Mouse (Mus musculus): ENCODE results near the gene Snapc3. TPM values are rescaled to one million over a fixed set of nuclear protein-coding genes. Genes with fewer than 3 reads are reported as not detected.

The Snapc3 gene
- polyA plus RNA-seq (2014; fragmentation: Nextera tagmentation; extraction: Ambion mirVana), result 43.8 and 46.0 TPM in 2 replicates

GRCm38 (mm10) chr4:83417160-83417819, at the start of gene Snapc3:
TSS of gene Snapc3 (plus strand) at chr4:83417724.
- H3K4me3 ChIP-seq (ENCODE audit: low read depth, low read length), result peak within 1 kb of the TSS; percentile 60
- peaks cover 10% of the 10 kb centered on the region for H3K4me1 ChIP-seq (replicated peaks; ENCODE audit: control insufficient read depth, insufficient read depth, low read length)
- peaks cover 5% of the 10 kb centered on the region; the same call in 1 of the 2 replicates for H3K36me3 ChIP-seq (ENCODE audit: control insufficient read depth, insufficient read depth, low read length)
- H3K4me2 ChIP-seq (ENCODE audit: low read length), result peak within 1 kb of the TSS; percentile 87
- whole genome bisulfite sequencing, result under 1% methylated on average over 41 of the region's 41 CpGs
- DNase-seq (ENCODE audit: low spot score) (peak; percentile 96), ATAC-seq (replicated peaks; ENCODE audit: low FRiP score, low TSS enrichment, low read depth) (peak; percentile 99)
- H3K9ac ChIP-seq (ENCODE audit: low read length), result peak within 1 kb of the TSS; percentile 66
- no peaks in the 10 kb centered on the region for H3K27me3 ChIP-seq (replicated peaks; ENCODE audit: control insufficient read depth, insufficient read depth, low read length)
- peak within 1 kb of the TSS; percentile 81 for H3K27ac ChIP-seq (ENCODE audit: low read depth)
- no peaks in the 10 kb centered on the region for H3K9me3 ChIP-seq (ENCODE audit: control insufficient read depth, low read length)

GRCm38 (mm10) chr4:83373381-83373780, 44.1 kb upstream of the Snapc3 start:
- Histone ChIP-seq H3K4me1 (replicated peaks; ENCODE audit: control insufficient read depth, insufficient read depth, low read length) (no peaks in the 10 kb centered on the region), H3K27ac (ENCODE audit: low read depth) (no peak overlapping the region), H3K4me2 (ENCODE audit: low read length) (no peak overlapping the region), H3K9ac (ENCODE audit: low read length) (no peak overlapping the region), H3K27me3 (replicated peaks; ENCODE audit: control insufficient read depth, insufficient read depth, low read length) (no peaks in the 10 kb centered on the region), H3K4me3 (ENCODE audit: low read depth, low read length) (no peak overlapping the region), H3K36me3 (ENCODE audit: control insufficient read depth, insufficient read depth, low read length) (no peaks in the 10 kb centered on the region), H3K9me3 (ENCODE audit: control insufficient read depth, low read length) (no peaks in the 10 kb centered on the region)
- ATAC-seq (replicated peaks; ENCODE audit: low FRiP score, low TSS enrichment, low read depth), result no peak
- 75% methylated on average over 4 of the region's 4 CpGs for WGBS
- no peak for DNase-seq (ENCODE audit: low spot score)

- Histone ChIP-seq H3K4me2 (ENCODE audit: low read length) (no peak overlapping the region), H3K4me1 (replicated peaks; ENCODE audit: control insufficient read depth, insufficient read depth, low read length) (no peaks in the 10 kb centered on the region), H3K9ac (ENCODE audit: low read length) (no peak overlapping the region), H3K27me3 (replicated peaks; ENCODE audit: control insufficient read depth, insufficient read depth, low read length) (no peaks in the 10 kb centered on the region), H3K9me3 (ENCODE audit: control insufficient read depth, low read length) (no peaks in the 10 kb centered on the region), H3K4me3 (ENCODE audit: low read depth, low read length) (no peak overlapping the region), H3K27ac (ENCODE audit: low read depth) (no peak overlapping the region), H3K36me3 (ENCODE audit: control insufficient read depth, insufficient read depth, low read length) (no peaks in the 10 kb centered on the region)
- WGBS, result 84% methylated on average over 6 of the region's 6 CpGs
- DNase-seq (ENCODE audit: low spot score), result no peak
- ATAC-seq (replicated peaks; ENCODE audit: low FRiP score, low TSS enrichment, low read depth), result no peak
Measured at GRCm38 (mm10) chr4:83375650-83376049, 41.9 kb upstream of the Snapc3 start.

- H3K9ac ChIP-seq (ENCODE audit: low read length), result no peak overlapping the region
- H3K4me3 ChIP-seq (ENCODE audit: low read depth, low read length), result no peak overlapping the region
- no peak for ATAC-seq (replicated peaks; ENCODE audit: low FRiP score, low TSS enrichment, low read depth)
- no peak for DNase-seq (ENCODE audit: low spot score)
- WGBS, result 62% methylated on average over 7 of the region's 7 CpGs
- H3K27ac ChIP-seq (ENCODE audit: low read depth), result no peak overlapping the region
- no peaks in the 10 kb centered on the region for H3K36me3 ChIP-seq (ENCODE audit: control insufficient read depth, insufficient read depth, low read length)
- H3K9me3 ChIP-seq (ENCODE audit: control insufficient read depth, low read length), result no peaks in the 10 kb centered on the region
- H3K4me2 ChIP-seq (ENCODE audit: low read length), result no peak overlapping the region
- H3K4me1 ChIP-seq (replicated peaks; ENCODE audit: control insufficient read depth, insufficient read depth, low read length), result no peaks in the 10 kb centered on the region
- no peaks in the 10 kb centered on the region for H3K27me3 ChIP-seq (replicated peaks; ENCODE audit: control insufficient read depth, insufficient read depth, low read length)
Measured at GRCm38 (mm10) chr4:83376461-83377015, 41.0 kb upstream of the Snapc3 start.

GRCm38 (mm10) chr4:83379036-83379435, 38.5 kb upstream of the Snapc3 start:
- no peaks in the 10 kb centered on the region for H3K27me3 ChIP-seq (replicated peaks; ENCODE audit: control insufficient read depth, insufficient read depth, low read length)
- ATAC-seq (replicated peaks; ENCODE audit: low FRiP score, low TSS enrichment, low read depth) (no peak), DNase-seq (ENCODE audit: low spot score) (no peak)
- no peaks in the 10 kb centered on the region for H3K9me3 ChIP-seq (ENCODE audit: control insufficient read depth, low read length)
- H3K27ac ChIP-seq (ENCODE audit: low read depth), result no peak overlapping the region
- no peak overlapping the region for H3K9ac ChIP-seq (ENCODE audit: low read length)
- H3K4me3 ChIP-seq (ENCODE audit: low read depth, low read length), result no peak overlapping the region
- H3K4me1 ChIP-seq (replicated peaks; ENCODE audit: control insufficient read depth, insufficient read depth, low read length), result no peaks in the 10 kb centered on the region
- no peaks in the 10 kb centered on the region for H3K36me3 ChIP-seq (ENCODE audit: control insufficient read depth, insufficient read depth, low read length)
- no peak overlapping the region for H3K4me2 ChIP-seq (ENCODE audit: low read length)

- no peaks in the 10 kb centered on the region for H3K4me1 ChIP-seq (replicated peaks; ENCODE audit: control insufficient read depth, insufficient read depth, low read length)
- H3K9ac ChIP-seq (ENCODE audit: low read length), result no peak overlapping the region
- ATAC-seq (replicated peaks; ENCODE audit: low FRiP score, low TSS enrichment, low read depth) (no peak), DNase-seq (ENCODE audit: low spot score) (no peak)
- 86% methylated on average over 6 of the region's 6 CpGs for WGBS
- H3K4me3 ChIP-seq (ENCODE audit: low read depth, low read length), result no peak overlapping the region
- H3K27ac ChIP-seq (ENCODE audit: low read depth), result no peak overlapping the region
- H3K36me3 ChIP-seq (ENCODE audit: control insufficient read depth, insufficient read depth, low read length), result no peaks in the 10 kb centered on the region
- no peaks in the 10 kb centered on the region for H3K9me3 ChIP-seq (ENCODE audit: control insufficient read depth, low read length)
- H3K27me3 ChIP-seq (replicated peaks; ENCODE audit: control insufficient read depth, insufficient read depth, low read length), result no peaks in the 10 kb centered on the region
- H3K4me2 ChIP-seq (ENCODE audit: low read length), result no peak overlapping the region
Measured at GRCm38 (mm10) chr4:83379746-83380145, 37.8 kb upstream of the Snapc3 start.

GRCm38 (mm10) chr4:83380266-83380665, 37.3 kb upstream of the Snapc3 start:
- WGBS, result 73% methylated on average over 4 of the region's 4 CpGs
- no peaks in the 10 kb centered on the region for H3K36me3 ChIP-seq (ENCODE audit: control insufficient read depth, insufficient read depth, low read length)
- no peaks in the 10 kb centered on the region for H3K4me1 ChIP-seq (replicated peaks; ENCODE audit: control insufficient read depth, insufficient read depth, low read length)
- no peaks in the 10 kb centered on the region for H3K27me3 ChIP-seq (replicated peaks; ENCODE audit: control insufficient read depth, insufficient read depth, low read length)
- H3K27ac ChIP-seq (ENCODE audit: low read depth), result no peak overlapping the region
- H3K4me3 ChIP-seq (ENCODE audit: low read depth, low read length), result no peak overlapping the region
- no peak overlapping the region for H3K4me2 ChIP-seq (ENCODE audit: low read length)
- ATAC-seq (replicated peaks; ENCODE audit: low FRiP score, low TSS enrichment, low read depth) (no peak), DNase-seq (ENCODE audit: low spot score) (no peak)
- no peaks in the 10 kb centered on the region for H3K9me3 ChIP-seq (ENCODE audit: control insufficient read depth, low read length)
- H3K9ac ChIP-seq (ENCODE audit: low read length), result no peak overlapping the region

GRCm38 (mm10) chr4:83383899-83384490, 33.5 kb upstream of the Snapc3 start:
- no peaks in the 10 kb centered on the region for H3K36me3 ChIP-seq (ENCODE audit: control insufficient read depth, insufficient read depth, low read length)
- DNase-seq (ENCODE audit: low spot score) (no peak), ATAC-seq (replicated peaks; ENCODE audit: low FRiP score, low TSS enrichment, low read depth) (no peak)
- no peak overlapping the region for H3K4me2 ChIP-seq (ENCODE audit: low read length)
- no peaks in the 10 kb centered on the region for H3K4me1 ChIP-seq (replicated peaks; ENCODE audit: control insufficient read depth, insufficient read depth, low read length)
- H3K27ac ChIP-seq (ENCODE audit: low read depth), result no peak overlapping the region
- 59% methylated on average over 6 of the region's 6 CpGs for WGBS
- no peaks in the 10 kb centered on the region for H3K9me3 ChIP-seq (ENCODE audit: control insufficient read depth, low read length)
- no peaks in the 10 kb centered on the region for H3K27me3 ChIP-seq (replicated peaks; ENCODE audit: control insufficient read depth, insufficient read depth, low read length)
- H3K4me3 ChIP-seq (ENCODE audit: low read depth, low read length), result no peak overlapping the region
- H3K9ac ChIP-seq (ENCODE audit: low read length), result no peak overlapping the region

GRCm38 (mm10) chr4:83385091-83385490, 32.4 kb upstream of the Snapc3 start:
- DNase-seq (ENCODE audit: low spot score) (no peak), ATAC-seq (replicated peaks; ENCODE audit: low FRiP score, low TSS enrichment, low read depth) (no peak)
- no peak overlapping the region for H3K27ac ChIP-seq (ENCODE audit: low read depth)
- no peaks in the 10 kb centered on the region for H3K36me3 ChIP-seq (ENCODE audit: control insufficient read depth, insufficient read depth, low read length)
- H3K9ac ChIP-seq (ENCODE audit: low read length), result no peak overlapping the region
- no peak overlapping the region for H3K4me3 ChIP-seq (ENCODE audit: low read depth, low read length)
- no peaks in the 10 kb centered on the region for H3K4me1 ChIP-seq (replicated peaks; ENCODE audit: control insufficient read depth, insufficient read depth, low read length)
- no peaks in the 10 kb centered on the region for H3K27me3 ChIP-seq (replicated peaks; ENCODE audit: control insufficient read depth, insufficient read depth, low read length)
- no peaks in the 10 kb centered on the region for H3K9me3 ChIP-seq (ENCODE audit: control insufficient read depth, low read length)
- no peak overlapping the region for H3K4me2 ChIP-seq (ENCODE audit: low read length)

Measured in intestine, embryonic 14.5 days (tissue).